Mouse (Mus musculus): ENCODE measurements around the gene Atp6v1a.
A peak's percentile ranks its signal among the peaks of the same experiment; 100 is the strongest.

Atp6v1a gene

DNA sequence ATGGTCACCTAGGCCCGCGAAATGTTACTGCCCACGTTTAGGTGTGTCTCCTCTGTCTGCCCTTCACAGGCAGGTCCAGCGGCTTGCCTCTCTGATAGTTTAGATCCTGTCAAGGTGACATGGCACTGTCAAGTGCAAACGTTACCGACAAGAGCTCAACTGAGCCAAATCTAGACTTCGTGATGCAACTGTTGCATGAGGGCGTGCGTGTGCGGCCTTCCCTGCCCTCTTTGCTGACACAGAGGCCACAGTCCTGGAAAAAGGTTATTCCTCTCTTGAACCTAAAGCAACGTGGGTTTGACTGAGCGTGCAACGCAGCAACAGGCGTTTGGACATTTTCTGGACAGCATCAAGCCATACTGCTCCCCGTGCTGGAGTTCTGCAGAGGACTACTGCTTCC, 78.2 kb downstream of the Atp6v1a start:
- no peak for DNase-seq (ENCODE audit: low spot score)

DNA sequence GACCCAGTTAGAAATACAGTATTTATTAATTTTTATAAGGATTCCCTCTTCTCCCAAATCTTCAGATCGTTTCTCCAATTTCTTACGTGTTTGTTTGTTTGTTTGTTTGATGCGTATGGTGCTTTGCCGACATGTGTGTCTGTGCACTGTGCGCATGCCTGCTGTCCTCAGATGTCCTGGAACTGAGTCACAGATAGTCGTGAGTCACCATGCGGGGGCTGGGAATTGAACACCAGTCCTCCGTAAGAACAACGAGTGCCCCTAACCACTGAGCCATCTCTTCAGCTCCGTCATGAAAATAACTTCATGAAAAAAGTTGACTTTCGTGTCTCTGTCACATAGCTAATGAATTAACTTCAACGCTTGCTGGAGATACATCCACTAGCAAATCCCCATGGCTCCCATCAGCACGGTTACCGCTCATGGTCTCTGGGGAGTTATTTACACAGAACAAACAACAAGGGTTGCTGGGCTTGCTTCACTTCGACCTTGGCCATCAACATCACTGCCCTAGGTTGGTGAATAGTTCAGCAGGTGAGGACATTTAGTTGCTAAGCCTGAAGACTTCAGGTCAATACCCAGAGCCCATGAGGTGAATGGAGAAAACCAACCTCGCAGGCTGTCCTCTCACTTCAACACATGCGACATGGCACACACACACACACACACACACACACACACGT, 78.8 kb downstream of the Atp6v1a start:
- DNase-seq (ENCODE audit: low spot score): no peak

DNA sequence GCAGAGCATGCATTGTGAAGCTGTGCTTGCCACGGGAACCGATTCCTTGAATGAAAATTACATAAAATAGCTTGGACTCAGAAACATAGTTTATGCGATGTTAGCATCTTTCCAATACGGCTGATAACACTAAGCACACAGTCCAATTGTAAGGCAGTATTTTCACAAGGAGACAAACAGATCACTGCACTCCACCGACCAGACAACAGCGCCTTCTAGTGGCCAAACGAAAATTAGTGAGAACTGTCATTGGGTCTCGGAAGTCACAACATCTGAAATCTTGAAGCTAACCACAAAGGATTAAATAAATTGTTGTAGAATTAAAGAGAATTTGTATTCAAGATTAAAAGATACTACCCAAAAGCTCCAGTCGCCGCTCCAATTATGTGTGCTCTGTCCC, 80.8 kb downstream of the Atp6v1a start:
- DNase-seq (ENCODE audit: low spot score): peak; percentile 20

DNA sequence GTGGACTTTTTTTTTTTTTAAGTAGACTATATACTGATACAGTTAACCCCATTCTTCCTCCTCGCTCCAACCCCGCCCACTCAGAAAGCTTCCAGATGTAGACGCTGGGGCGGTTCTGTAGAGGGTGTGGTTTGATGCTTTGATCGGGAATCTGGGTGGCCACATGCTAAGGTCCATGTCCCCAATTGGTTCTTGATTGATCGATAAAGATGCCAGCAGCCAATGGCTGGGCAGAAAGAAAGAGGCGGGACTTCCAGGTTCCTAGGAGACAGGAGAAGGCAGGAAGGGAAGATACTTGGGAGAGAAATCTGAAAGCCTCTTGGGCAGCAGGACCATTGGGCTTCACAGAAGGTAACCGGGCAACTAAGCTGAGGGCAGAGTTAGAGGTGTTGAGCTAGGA, 83.7 kb downstream of the Atp6v1a start:
- no peak for DNase-seq (ENCODE audit: low spot score)

DNA sequence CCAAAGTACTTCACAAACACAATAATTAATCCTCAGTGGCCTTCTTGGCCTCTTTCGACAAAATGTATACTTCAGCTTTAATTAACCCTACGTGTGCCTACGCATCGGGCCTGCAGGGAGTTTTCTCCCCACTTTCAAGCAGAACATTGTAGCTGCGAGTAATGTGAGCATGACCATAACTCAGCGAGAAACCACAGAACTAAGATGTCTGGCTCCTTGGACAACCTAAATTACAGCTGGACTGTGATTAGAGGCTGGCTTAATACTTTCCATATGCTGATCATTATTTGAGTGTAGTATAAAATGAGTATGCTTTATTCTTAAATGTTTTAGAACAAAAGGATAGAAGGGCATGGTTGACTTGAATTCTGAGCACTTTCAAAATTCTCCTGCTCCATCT, 86.2 kb downstream of the Atp6v1a start:
- DNase-seq (ENCODE audit: low spot score): no peak

DNA sequence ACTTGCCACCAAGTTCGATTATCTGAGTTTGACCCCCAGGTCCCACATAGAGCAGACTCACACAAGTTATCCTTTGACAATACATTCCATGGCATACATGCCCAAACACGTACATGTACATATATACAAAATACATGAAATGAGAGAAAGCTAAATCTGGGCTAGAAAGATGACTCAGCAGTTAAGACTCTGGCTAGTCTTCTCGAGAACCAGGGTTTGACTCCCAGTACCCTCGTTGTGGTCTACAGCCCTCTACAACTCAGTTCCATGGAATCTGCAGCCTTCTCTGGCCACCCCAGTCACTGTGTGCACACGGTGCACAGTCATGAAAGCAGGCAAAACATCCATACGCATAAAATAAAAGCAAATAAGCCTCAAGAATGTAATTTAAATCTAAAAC, 87.1 kb downstream of the Atp6v1a start:
- no peak for DNase-seq (ENCODE audit: low spot score)

DNA sequence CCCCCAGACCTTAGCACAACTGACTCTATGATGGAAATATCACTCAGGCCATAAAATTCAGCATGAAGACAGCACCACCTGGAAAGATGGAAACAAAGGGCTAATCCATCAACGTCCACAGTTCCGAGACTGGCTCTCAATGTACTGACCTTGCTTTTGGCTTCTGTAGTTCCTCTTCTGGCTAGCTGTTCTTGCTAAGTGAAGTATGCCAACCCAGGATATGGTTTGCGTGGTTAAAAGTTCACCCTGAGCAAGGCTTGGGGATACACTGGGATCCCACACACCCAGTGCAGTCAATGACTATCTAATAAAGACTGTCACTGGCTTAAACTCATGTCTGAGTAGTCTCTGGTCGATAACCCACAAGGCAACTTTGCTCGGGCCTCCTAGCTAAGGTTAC, 89.4 kb downstream of the Atp6v1a start:
- no peak for DNase-seq (ENCODE audit: low spot score)

DNA sequence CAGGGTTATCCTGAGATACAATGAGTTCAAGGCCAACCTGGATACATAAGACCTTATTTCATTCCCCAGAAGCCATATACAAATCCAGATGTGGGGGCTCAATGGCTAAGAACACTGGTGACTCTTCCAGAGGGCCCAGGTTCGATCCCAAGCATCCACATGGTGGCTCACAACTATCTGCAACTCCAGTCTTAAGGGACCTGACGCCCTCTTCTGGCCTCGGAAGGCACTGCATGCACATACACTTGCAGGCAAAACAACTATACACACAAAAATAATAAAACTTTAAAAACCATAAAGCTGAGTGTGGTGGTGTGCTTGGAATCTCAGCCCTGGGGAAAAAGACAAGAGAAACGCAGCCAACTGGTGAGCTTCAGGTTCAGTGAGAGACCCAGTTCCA, 100.4 kb downstream of the Atp6v1a start:
- DNase-seq (ENCODE audit: low spot score): no peak

Data from ovary, postnatal 10 days (tissue).